Mouse (Mus musculus): ENCODE data around the gene Pcnx3.

GRCm38 (mm10) chr19:5653969-5654719, 34.6 kb downstream of the Pcnx3 start:
- TF ChIP-seq POLR2A (IDR thresholded peaks at IDR 0.05; ENCODE audit: borderline replicate concordance, low read depth, low read length) (no peak), CTCF (IDR thresholded peaks at IDR 0.05; ENCODE audit: low read depth, low read length) (no peak)

Measured in bone marrow macrophage, adult 2 months (primary cell).